Mouse (Mus musculus): ENCODE data around the gene Rabgap1. TPM values are rescaled to one million over a fixed set of nuclear protein-coding genes. Genes with fewer than 3 reads are reported as not detected.

Gene Rabgap1
- 37.6 and 46.9 TPM in 2 replicates for polyA plus RNA-seq (2016; fragmentation: Nextera tagmentation; extraction: Ambion mirVana)

GRCm38 (mm10) chr2:37442611-37443591 lies at the start of gene Rabgap1, which contains the start of the genes Zbtb26 and Zbtb6:
TSS of gene Rabgap1 (plus strand) at chr2:37443279.
TSS of gene Zbtb26 (minus strand) at chr2:37443135.
TSS of gene Zbtb6 (minus strand) at chr2:37443171.
- under 1% methylated on average over 51 of the region's 51 CpGs for WGBS
- Histone ChIP-seq H3K4me1 (peaks cover 18% of the 10 kb centered on the region), H3K27me3 (ENCODE audit: low read depth, poor library complexity, severe bottlenecking) (no peaks in the 10 kb centered on the region), H3K27ac (peak within 1 kb of the TSS; percentile 93), H3K36me3 (peaks cover 16% of the 10 kb centered on the region; the same call in 1 of the 2 replicates), H3K4me3 (peak within 1 kb of the TSS; percentile 74), H3K9me3 (replicated peaks) (no peaks in the 10 kb centered on the region)
- peak; percentile 97 for DNase-seq (ENCODE audit: low spot score)

- no peak overlapping the region for H3K4me3 ChIP-seq
- H3K4me1 ChIP-seq: no peaks in the 10 kb centered on the region
- 87% methylated on average over 1 of the region's 1 CpGs for whole genome bisulfite sequencing
- H3K36me3 ChIP-seq: peaks cover 84% of the 10 kb centered on the region
- H3K9me3 ChIP-seq (replicated peaks): no peaks in the 10 kb centered on the region
- no peaks in the 10 kb centered on the region for H3K27me3 ChIP-seq (ENCODE audit: low read depth, poor library complexity, severe bottlenecking)
- H3K27ac ChIP-seq: no peak overlapping the region
- no peak for DNase-seq (ENCODE audit: low spot score)
Measured at GRCm38 (mm10) chr2:37395539-37395938, 47.5 kb upstream of the Rabgap1 start.

- peaks cover 14% of the 10 kb centered on the region for H3K36me3 ChIP-seq
- H3K9me3 ChIP-seq (replicated peaks): no peaks in the 10 kb centered on the region
- WGBS: 9% methylated on average over 3 of the region's 3 CpGs
- peaks cover 8% of the 10 kb centered on the region for H3K4me1 ChIP-seq
- DNase-seq (ENCODE audit: low spot score): no peak
- H3K4me3 ChIP-seq: peak overlapping the region; percentile 97
- H3K27me3 ChIP-seq (ENCODE audit: low read depth, poor library complexity, severe bottlenecking): no peaks in the 10 kb centered on the region
- H3K27ac ChIP-seq: peak overlapping the region; percentile 99
Measured at GRCm38 (mm10) chr2:37421903-37422302, 21.2 kb upstream of the Rabgap1 start.

DNA sequence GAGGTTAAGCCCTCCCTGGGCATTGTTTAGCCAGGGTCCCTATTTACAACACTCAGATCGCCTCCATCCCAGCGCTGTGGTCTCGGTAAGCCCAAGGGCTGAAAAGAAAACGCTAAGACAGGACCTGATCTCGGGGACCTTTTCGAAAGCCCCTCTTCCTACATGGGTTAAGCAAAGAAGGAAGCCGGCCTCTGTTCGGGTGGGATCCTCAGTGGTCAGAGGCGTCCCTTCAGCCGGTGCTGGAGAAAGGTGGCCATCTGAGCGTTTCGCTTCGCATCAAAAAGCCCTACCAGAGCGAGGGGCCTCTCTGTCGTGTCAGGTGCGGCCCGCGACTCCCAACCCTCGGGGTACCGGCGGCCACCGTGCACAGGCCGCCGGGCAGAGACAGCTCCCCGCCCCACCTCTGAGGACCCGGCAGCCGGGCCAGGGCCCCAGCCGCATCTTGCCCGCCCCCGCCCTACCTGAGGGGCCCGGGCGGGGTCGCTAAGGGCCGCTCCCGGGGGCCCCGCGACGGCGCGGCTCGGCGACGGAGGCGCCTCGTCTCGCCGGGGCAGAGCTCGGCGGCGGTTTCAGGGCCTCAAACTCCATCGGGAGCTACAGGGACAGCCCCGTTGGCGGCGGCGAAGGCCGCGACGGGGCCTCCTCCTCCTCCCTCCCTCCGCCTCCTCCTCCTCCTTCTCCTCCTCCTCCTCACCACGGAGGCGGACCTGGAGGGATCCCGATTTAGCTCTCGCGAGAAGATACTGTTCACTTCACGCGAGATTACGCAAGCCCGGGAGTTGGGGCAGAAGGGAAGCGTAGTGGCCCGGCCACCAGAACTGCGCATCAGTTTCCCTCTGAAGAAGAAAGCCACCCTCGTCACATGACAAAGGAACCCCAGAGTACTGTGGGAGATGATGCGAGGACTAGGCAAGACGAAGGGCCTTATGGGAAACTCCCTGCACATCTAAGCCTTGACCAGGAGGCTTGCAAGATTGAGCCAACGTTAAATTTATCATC lies 20.5 kb upstream of the Rabgap1 start, which contains the start of gene Rc3h2:
Gene Rc3h2 (minus strand): TSS at position 598 of the 999 bp plus-strand sequence.
- H3K4me3 ChIP-seq: peak within 1 kb of the TSS; percentile 97
- peak; percentile 93 for DNase-seq (ENCODE audit: low spot score)

DNA sequence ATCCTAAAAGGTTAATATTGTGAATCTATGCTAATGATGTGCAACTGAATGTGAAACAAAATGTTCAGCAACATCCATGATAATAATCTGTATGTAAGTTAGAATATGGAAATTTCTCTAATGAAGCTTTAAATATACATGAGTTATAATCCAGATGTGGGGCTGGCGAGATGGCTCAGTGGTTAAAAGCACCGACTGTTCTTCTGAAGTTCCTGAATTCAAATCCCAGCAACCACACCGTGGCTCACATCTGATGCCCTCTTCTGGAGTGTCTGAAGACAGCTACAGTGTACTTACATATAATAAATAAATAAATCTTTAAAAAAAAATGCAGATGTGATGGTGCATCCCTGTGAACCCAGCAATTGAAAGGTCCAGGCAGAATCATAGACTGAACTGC lies 19.4 kb upstream of the Rabgap1 start:
- Histone ChIP-seq H3K27me3 (ENCODE audit: low read depth, poor library complexity, severe bottlenecking) (no peaks in the 10 kb centered on the region), H3K36me3 (peaks cover 20% of the 10 kb centered on the region), H3K27ac (no peak overlapping the region), H3K9me3 (replicated peaks) (no peaks in the 10 kb centered on the region), H3K4me1 (peaks cover 8% of the 10 kb centered on the region), H3K4me3 (no peak overlapping the region)
- DNase-seq (ENCODE audit: low spot score): no peak
- WGBS: 74% methylated on average over 3 of the region's 3 CpGs

More for the DNA sequence above, 20.5 kb upstream of the Rabgap1 start, which contains the start of gene Rc3h2:
- WGBS: under 1% methylated on average over 65 of the region's 75 CpGs
- H3K4me1 ChIP-seq: peaks cover 8% of the 10 kb centered on the region
- no peaks in the 10 kb centered on the region for H3K9me3 ChIP-seq (replicated peaks)
- peaks cover 13% of the 10 kb centered on the region for H3K36me3 ChIP-seq
- H3K27me3 ChIP-seq (ENCODE audit: low read depth, poor library complexity, severe bottlenecking): no peaks in the 10 kb centered on the region
- peak within 1 kb of the TSS; percentile 99 for H3K27ac ChIP-seq

GRCm38 (mm10) chr2:37430593-37431464 lies 12.2 kb upstream of the Rabgap1 start:
- H3K27ac ChIP-seq: peak overlapping the region; percentile 96
- DNase-seq (ENCODE audit: low spot score): peak; percentile 83
- peaks cover 12% of the 10 kb centered on the region for H3K4me1 ChIP-seq
- H3K9me3 ChIP-seq (replicated peaks): no peaks in the 10 kb centered on the region
- H3K27me3 ChIP-seq (ENCODE audit: low read depth, poor library complexity, severe bottlenecking): no peaks in the 10 kb centered on the region
- under 1% methylated on average over 38 of the region's 38 CpGs for WGBS
- peak overlapping the region; percentile 89 for H3K4me3 ChIP-seq
- peaks cover 31% of the 10 kb centered on the region for H3K36me3 ChIP-seq

GRCm38 (mm10) chr2:37431609-37432008 lies 11.5 kb upstream of the Rabgap1 start:
- 29% methylated on average over 7 of the region's 7 CpGs for WGBS
- H3K27ac ChIP-seq: peak overlapping the region; percentile 96
- peak; percentile 32 for DNase-seq (ENCODE audit: low spot score)

GRCm38 (mm10) chr2:37451667-37452375 lies 8.7 kb downstream of the Rabgap1 start:
- Histone ChIP-seq H3K9me3 (replicated peaks) (no peaks in the 10 kb centered on the region), H3K4me1 (peaks cover 12% of the 10 kb centered on the region), H3K27me3 (ENCODE audit: low read depth, poor library complexity, severe bottlenecking) (no peaks in the 10 kb centered on the region), H3K27ac (peak overlapping the region; percentile 96), H3K36me3 (peaks cover 14% of the 10 kb centered on the region), H3K4me3 (peak overlapping the region; percentile 89)
- 10% methylated on average over 42 of the region's 44 CpGs for WGBS
- peak; percentile 97 for DNase-seq (ENCODE audit: low spot score)

More at GRCm38 (mm10) chr2:37431609-37432008, 11.5 kb upstream of the Rabgap1 start:
- H3K36me3 ChIP-seq: peaks cover 39% of the 10 kb centered on the region
- no peaks in the 10 kb centered on the region for H3K9me3 ChIP-seq (replicated peaks)
- H3K4me3 ChIP-seq: peak overlapping the region; percentile 89
- H3K4me1 ChIP-seq: peaks cover 12% of the 10 kb centered on the region
- no peaks in the 10 kb centered on the region for H3K27me3 ChIP-seq (ENCODE audit: low read depth, poor library complexity, severe bottlenecking)

GRCm38 (mm10) chr2:37452376-37452760 lies 9.3 kb downstream of the Rabgap1 start:
- H3K27ac ChIP-seq: peak overlapping the region; percentile 96
- H3K4me1 ChIP-seq: peaks cover 12% of the 10 kb centered on the region
- DNase-seq (ENCODE audit: low spot score): no peak
- no peaks in the 10 kb centered on the region for H3K27me3 ChIP-seq (ENCODE audit: low read depth, poor library complexity, severe bottlenecking)
- WGBS: 0% methylated on average over 17 of the region's 24 CpGs
- peaks cover 11% of the 10 kb centered on the region for H3K36me3 ChIP-seq
- H3K4me3 ChIP-seq: peak overlapping the region; percentile 89
- no peaks in the 10 kb centered on the region for H3K9me3 ChIP-seq (replicated peaks)

- no peaks in the 10 kb centered on the region for H3K9me3 ChIP-seq (replicated peaks)
- no peak overlapping the region for H3K4me3 ChIP-seq
- no peaks in the 10 kb centered on the region for H3K4me1 ChIP-seq
- no peak for DNase-seq (ENCODE audit: low spot score)
- H3K36me3 ChIP-seq: peaks cover 8% of the 10 kb centered on the region
- WGBS: 96% methylated on average over 4 of the region's 4 CpGs
- no peaks in the 10 kb centered on the region for H3K27me3 ChIP-seq (ENCODE audit: low read depth, poor library complexity, severe bottlenecking)
- no peak overlapping the region for H3K27ac ChIP-seq
Measured at GRCm38 (mm10) chr2:37460707-37461106, 17.6 kb downstream of the Rabgap1 start.

GRCm38 (mm10) chr2:37466266-37466665 lies 23.2 kb downstream of the Rabgap1 start:
- no peaks in the 10 kb centered on the region for H3K27me3 ChIP-seq (ENCODE audit: low read depth, poor library complexity, severe bottlenecking)
- DNase-seq (ENCODE audit: low spot score): no peak
- H3K27ac ChIP-seq: no peak overlapping the region
- 95% methylated on average over 4 of the region's 4 CpGs for WGBS
- no peak overlapping the region for H3K4me3 ChIP-seq
- H3K9me3 ChIP-seq (replicated peaks): no peaks in the 10 kb centered on the region
- peaks cover 20% of the 10 kb centered on the region for H3K36me3 ChIP-seq
- H3K4me1 ChIP-seq: no peaks in the 10 kb centered on the region
